Mouse (Mus musculus): ENCODE measurements around the gene Nav2. TPM values are rescaled to one million over a fixed set of nuclear protein-coding genes. Genes with fewer than 3 reads are reported as not detected.

The Nav2 gene
- polyA plus RNA-seq, 1 experiment: 32.5 TPM

- no peak for DNase-seq
- H3K27ac ChIP-seq (ENCODE audit: insufficient read depth, low read length): no peak overlapping the region
- WGBS: 32% methylated on average over 3 of the region's 3 CpGs
- H3K4me1 ChIP-seq (ENCODE audit: control insufficient read depth, insufficient read depth, low read length): peaks cover 8% of the 10 kb centered on the region; the same call in 1 of the 2 replicates
- H3K27me3 ChIP-seq (ENCODE audit: control insufficient read depth, insufficient read depth, low read length): no peaks in the 10 kb centered on the region
- TF ChIP-seq CTCF (IDR thresholded peaks at IDR 0.05; ENCODE audit: borderline replicate concordance, insufficient read depth, low read depth, low read length) (no peak), POLR2A (IDR thresholded peaks at IDR 0.05; ENCODE audit: borderline replicate concordance, insufficient read depth, low read length) (no peak)
- H3K4me3 ChIP-seq (replicated peaks; ENCODE audit: insufficient read depth, low read depth, low read length): no peak overlapping the region
Measured at GRCm38 (mm10) chr7:49505024-49505423, 596.5 kb downstream of the Nav2 start.

GRCm38 (mm10) chr7:49506085-49506820 lies 597.7 kb downstream of the Nav2 start:
- TF ChIP-seq CTCF (IDR thresholded peaks at IDR 0.05; ENCODE audit: borderline replicate concordance, insufficient read depth, low read depth, low read length) (no peak), POLR2A (IDR thresholded peaks at IDR 0.05; ENCODE audit: borderline replicate concordance, insufficient read depth, low read length) (no peak)
- no peaks in the 10 kb centered on the region for H3K27me3 ChIP-seq (ENCODE audit: control insufficient read depth, insufficient read depth, low read length)
- no peak for DNase-seq
- WGBS: 91% methylated on average over 12 of the region's 12 CpGs
- no peak overlapping the region for H3K4me3 ChIP-seq (replicated peaks; ENCODE audit: insufficient read depth, low read depth, low read length)
- no peak overlapping the region for H3K27ac ChIP-seq (ENCODE audit: insufficient read depth, low read length)
- H3K4me1 ChIP-seq (ENCODE audit: control insufficient read depth, insufficient read depth, low read length): peaks cover 5% of the 10 kb centered on the region

DNA sequence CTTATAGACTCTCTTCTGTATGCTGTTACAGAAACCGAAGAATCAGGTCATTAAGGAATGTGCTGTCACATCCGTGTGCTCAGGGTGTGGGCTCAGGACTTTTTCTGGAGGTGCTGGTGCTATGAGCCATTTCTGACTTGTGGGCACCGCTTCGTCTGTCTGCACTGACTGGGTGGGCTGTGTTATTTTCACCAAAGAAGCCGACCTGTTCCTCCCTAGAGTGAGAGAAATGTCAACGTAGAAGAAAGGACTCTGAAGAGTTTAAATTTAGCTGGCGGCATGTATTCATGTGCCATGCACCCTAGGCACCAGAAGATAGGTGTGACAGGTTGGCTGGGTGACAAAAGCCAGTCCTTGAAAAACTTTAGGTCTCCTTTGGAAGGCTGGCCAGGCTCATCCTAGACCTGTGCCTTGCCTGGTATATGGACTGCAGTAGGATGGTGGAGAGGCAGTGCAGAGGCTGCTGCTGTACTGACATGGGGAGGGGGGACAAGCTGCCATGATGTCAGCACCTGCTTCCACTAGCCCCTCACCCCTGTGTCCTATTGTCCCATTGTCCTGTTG lies 599.5 kb downstream of the Nav2 start:
- TF ChIP-seq CTCF (IDR thresholded peaks at IDR 0.05; ENCODE audit: borderline replicate concordance, insufficient read depth, low read depth, low read length) (no peak), POLR2A (IDR thresholded peaks at IDR 0.05; ENCODE audit: borderline replicate concordance, insufficient read depth, low read length) (no peak)
- Histone ChIP-seq H3K4me3 (replicated peaks; ENCODE audit: insufficient read depth, low read depth, low read length) (no peak overlapping the region), H3K27me3 (ENCODE audit: control insufficient read depth, insufficient read depth, low read length) (no peaks in the 10 kb centered on the region), H3K4me1 (ENCODE audit: control insufficient read depth, insufficient read depth, low read length) (peaks cover 7% of the 10 kb centered on the region), H3K27ac (ENCODE audit: insufficient read depth, low read length) (no peak overlapping the region)
- no peak for DNase-seq
- 68% methylated on average over 7 of the region's 7 CpGs for WGBS

GRCm38 (mm10) chr7:49511820-49512453 lies 603.4 kb downstream of the Nav2 start:
- Histone ChIP-seq H3K4me3 (replicated peaks; ENCODE audit: insufficient read depth, low read depth, low read length) (no peak overlapping the region), H3K27me3 (ENCODE audit: control insufficient read depth, insufficient read depth, low read length) (no peaks in the 10 kb centered on the region), H3K4me1 (ENCODE audit: control insufficient read depth, insufficient read depth, low read length) (peaks cover 7% of the 10 kb centered on the region), H3K27ac (ENCODE audit: insufficient read depth, low read length) (no peak overlapping the region)
- no peak for DNase-seq
- TF ChIP-seq POLR2A (IDR thresholded peaks at IDR 0.05; ENCODE audit: borderline replicate concordance, insufficient read depth, low read length) (no peak), CTCF (IDR thresholded peaks at IDR 0.05; ENCODE audit: borderline replicate concordance, insufficient read depth, low read depth, low read length) (no peak)
- 80% methylated on average over 7 of the region's 7 CpGs for WGBS

- Histone ChIP-seq H3K27ac (ENCODE audit: insufficient read depth, low read length) (peak overlapping the region; percentile 1; the same call in 1 of the 2 replicates), H3K4me1 (ENCODE audit: control insufficient read depth, insufficient read depth, low read length) (peaks cover 7% of the 10 kb centered on the region), H3K27me3 (ENCODE audit: control insufficient read depth, insufficient read depth, low read length) (no peaks in the 10 kb centered on the region), H3K4me3 (replicated peaks; ENCODE audit: insufficient read depth, low read depth, low read length) (no peak overlapping the region)
- TF ChIP-seq CTCF (IDR thresholded peaks at IDR 0.05; ENCODE audit: borderline replicate concordance, insufficient read depth, low read depth, low read length): no peak
- TF ChIP-seq POLR2A (IDR thresholded peaks at IDR 0.05; ENCODE audit: borderline replicate concordance, insufficient read depth, low read length): no peak
- no peak for DNase-seq
- WGBS: 57% methylated on average over 6 of the region's 6 CpGs
Measured at GRCm38 (mm10) chr7:49513763-49514437, 605.4 kb downstream of the Nav2 start.

GRCm38 (mm10) chr7:49515012-49515411 lies 606.5 kb downstream of the Nav2 start:
- no peak for DNase-seq
- WGBS: 56% methylated on average over 2 of the region's 2 CpGs
- H3K27me3 ChIP-seq (ENCODE audit: control insufficient read depth, insufficient read depth, low read length): no peaks in the 10 kb centered on the region
- H3K4me3 ChIP-seq (replicated peaks; ENCODE audit: insufficient read depth, low read depth, low read length): no peak overlapping the region
- H3K4me1 ChIP-seq (ENCODE audit: control insufficient read depth, insufficient read depth, low read length): peaks cover 7% of the 10 kb centered on the region
- TF ChIP-seq CTCF (IDR thresholded peaks at IDR 0.05; ENCODE audit: borderline replicate concordance, insufficient read depth, low read depth, low read length) (no peak), POLR2A (IDR thresholded peaks at IDR 0.05; ENCODE audit: borderline replicate concordance, insufficient read depth, low read length) (no peak)
- H3K27ac ChIP-seq (ENCODE audit: insufficient read depth, low read length): no peak overlapping the region

GRCm38 (mm10) chr7:49520504-49520903 lies 612.0 kb downstream of the Nav2 start:
- Histone ChIP-seq H3K27ac (ENCODE audit: insufficient read depth, low read length) (no peak overlapping the region), H3K4me3 (replicated peaks; ENCODE audit: insufficient read depth, low read depth, low read length) (no peak overlapping the region), H3K27me3 (ENCODE audit: control insufficient read depth, insufficient read depth, low read length) (no peaks in the 10 kb centered on the region), H3K4me1 (ENCODE audit: control insufficient read depth, insufficient read depth, low read length) (peaks cover 14% of the 10 kb centered on the region)
- DNase-seq: no peak
- TF ChIP-seq POLR2A (IDR thresholded peaks at IDR 0.05; ENCODE audit: borderline replicate concordance, insufficient read depth, low read length) (no peak), CTCF (IDR thresholded peaks at IDR 0.05; ENCODE audit: borderline replicate concordance, insufficient read depth, low read depth, low read length) (no peak)
- WGBS: 78% methylated on average over 2 of the region's 2 CpGs

All from cerebellum, adult 2 months (tissue).